Mouse (Mus musculus) T-helper 2 cell (primary cell): ENCODE data around the gene Snx18.

Source experiments
- in situ Hi-C: fragments of 300-600 bp; cut with MboI, MseI; formaldehyde crosslinking; loops from one replicate; pipeline ENCODE4 v1.15.1; 2025; ENCODE audit warnings: high pct_unique_total_duplicates

Snx18 gene

DNA sequence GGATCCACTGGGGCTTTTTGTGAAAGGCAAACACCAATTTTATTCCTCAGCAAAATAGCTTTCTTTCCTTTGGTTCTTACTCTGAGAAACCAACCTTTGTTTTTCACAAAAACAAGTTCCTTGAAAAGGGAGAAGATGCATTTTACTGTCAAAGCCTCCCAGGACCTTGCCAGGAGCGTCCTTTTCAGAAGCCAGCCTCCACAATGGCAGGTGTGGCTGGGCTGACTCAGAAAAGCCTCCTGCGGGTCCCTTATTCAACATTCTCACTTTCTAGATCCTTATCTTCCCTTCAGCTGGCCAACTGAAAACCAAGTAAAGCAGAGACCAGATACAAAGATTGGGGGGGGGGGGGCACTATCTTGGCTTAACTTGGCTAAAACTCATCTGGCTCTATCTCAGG, 48.8 kb downstream of the Snx18 start:
- in situ Hi-C loops: no loop called here

DNA sequence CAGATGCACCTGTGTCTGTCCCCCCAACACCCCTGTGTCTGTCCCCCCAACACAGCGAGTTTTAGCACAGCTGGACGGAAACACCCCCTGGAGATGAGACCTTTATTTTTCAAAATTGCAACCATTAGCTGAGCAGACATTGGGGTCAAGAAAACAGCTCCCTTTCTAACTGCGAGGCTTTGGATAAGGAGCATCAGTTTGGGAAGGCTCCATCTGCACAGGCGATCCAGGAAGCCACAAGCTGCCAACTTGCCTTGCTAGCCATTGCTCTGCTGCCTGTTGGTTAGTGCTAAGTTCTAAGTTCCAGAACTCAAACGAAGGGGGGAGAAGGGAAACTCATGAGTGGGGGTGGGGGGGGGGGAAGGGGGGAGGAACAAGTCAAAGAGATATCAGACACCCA, 51.4 kb downstream of the Snx18 start:
- in situ Hi-C loops: no loop called here

DNA sequence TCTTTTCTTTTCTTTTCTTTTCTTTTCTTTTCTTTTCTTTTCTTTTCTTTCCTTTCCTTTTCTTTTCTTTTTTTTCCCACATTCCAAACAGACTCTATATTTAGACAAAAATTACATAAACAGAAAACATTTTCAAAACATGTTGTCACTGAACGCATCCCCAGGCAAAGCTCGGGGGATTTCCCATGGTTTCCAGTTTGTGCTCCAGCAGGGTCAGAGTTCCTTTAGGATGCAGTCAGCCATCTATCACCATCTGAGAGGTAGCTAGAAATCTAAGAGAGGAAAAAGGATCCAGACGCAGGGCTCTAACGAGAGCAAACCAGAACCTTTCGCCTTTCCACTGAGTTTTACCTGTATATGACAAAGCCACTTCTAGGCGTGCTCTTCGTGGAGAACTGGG, 52.0 kb downstream of the Snx18 start:
- in situ Hi-C loops: no loop called here

DNA sequence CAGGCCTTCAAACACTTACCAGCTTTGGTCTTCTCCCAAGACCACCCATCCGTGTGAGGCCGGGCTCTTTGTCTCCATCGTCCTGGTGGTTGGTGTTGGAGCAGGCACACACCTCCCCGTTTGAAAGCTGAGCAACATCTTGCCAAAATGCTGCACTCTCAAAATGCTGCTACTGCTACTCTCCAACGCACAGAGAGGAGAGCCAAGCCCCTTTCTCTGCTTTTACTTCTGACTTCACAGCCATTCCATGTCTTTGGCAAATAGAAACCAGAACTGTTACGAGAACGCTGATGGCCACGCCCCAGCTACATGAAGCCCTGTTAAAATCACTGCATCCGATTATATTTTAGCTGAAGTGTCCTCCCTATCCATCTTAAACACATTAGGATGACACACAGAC, 58.7 kb downstream of the Snx18 start:
- in situ Hi-C loops: no loop called here

DNA sequence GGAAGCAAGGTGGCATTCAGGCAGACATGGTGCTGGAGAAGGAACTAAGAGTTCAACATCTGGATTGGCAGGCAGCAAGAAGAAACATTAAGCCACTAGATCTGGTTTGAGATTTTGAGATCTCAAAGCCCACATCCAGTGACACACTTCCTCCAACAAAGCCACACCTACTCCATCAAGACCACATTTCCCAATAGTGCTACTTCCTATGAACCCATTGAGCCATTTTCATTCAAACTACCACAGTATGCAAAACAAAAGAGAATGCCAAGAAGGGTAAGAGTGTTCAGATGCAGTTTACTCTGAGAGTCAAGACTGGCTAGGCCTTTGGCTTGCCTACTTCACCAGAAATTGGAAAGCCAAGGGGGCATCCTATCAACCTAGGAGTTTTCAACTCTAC, 61.8 kb downstream of the Snx18 start:
- in situ Hi-C loops: no loop called here

DNA sequence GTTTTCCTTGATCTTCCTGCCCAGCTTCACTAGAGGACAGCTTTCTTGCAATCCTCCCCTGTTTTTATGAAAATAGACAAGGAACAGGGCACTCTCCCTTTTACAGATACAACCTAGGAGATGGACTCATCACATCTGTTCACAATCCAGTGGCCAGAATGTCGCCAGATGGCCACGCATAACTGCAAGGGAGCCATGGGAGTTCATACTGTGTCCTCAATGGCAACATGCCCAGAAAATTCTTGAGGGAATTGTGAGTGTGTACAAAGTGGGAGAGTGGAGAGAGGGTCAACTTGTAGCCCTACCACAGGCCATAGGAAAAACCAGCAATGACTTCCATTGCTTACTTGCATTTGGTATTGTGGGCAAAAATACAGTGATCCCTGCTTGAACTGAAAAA, 63.1 kb downstream of the Snx18 start:
- in situ Hi-C loops: no loop called here

DNA sequence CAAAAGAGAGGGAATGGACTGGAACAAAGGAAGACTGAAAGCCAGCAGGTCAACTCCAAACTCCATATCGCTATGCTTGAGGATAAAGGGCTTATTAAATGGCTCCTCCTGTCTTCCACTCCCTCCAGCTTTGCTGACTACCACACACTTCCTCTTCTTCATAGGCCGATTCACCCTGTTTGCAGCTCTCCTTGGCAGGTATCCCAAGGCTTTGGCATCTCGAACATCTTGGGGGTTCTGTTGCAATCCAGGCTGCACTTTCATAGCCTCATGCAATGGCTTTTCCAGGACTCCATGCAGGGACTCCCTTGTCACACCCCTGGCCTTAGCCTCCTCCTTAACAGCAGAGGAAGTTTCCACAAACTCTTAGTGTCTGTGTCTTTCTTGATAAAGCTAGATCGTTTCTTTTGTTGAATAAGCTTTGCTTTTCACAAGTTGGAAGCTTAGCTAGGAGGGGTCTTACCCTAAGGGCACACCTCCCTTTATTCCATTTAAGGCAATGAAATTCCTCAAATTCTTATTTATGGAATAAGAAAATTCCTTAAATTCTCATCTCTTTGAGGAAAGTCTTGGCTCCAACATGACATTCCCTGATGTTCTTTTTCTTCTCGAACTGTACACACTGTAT, 64.6 kb downstream of the Snx18 start:
- in situ Hi-C loops: no loop called here

DNA sequence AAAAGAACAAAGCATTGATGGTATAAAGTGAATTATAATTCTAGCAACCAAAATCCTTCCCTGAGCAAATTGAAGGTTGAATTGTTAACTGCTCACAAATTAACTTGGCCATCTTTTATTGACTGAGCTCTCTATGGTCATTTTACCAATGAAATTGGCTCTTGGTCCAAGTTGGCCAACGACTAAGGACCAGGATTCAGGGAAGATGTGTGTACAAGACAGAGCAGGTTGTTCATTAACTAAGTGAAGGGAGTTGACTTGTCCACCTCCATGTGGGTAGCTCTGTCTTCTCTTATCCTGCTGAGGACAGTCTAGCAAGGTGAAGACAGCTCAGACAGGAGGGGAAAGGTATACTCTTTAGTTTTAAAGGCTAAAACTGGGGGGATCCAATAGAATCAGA, 66.0 kb downstream of the Snx18 start:
- in situ Hi-C loops: no loop called here

DNA sequence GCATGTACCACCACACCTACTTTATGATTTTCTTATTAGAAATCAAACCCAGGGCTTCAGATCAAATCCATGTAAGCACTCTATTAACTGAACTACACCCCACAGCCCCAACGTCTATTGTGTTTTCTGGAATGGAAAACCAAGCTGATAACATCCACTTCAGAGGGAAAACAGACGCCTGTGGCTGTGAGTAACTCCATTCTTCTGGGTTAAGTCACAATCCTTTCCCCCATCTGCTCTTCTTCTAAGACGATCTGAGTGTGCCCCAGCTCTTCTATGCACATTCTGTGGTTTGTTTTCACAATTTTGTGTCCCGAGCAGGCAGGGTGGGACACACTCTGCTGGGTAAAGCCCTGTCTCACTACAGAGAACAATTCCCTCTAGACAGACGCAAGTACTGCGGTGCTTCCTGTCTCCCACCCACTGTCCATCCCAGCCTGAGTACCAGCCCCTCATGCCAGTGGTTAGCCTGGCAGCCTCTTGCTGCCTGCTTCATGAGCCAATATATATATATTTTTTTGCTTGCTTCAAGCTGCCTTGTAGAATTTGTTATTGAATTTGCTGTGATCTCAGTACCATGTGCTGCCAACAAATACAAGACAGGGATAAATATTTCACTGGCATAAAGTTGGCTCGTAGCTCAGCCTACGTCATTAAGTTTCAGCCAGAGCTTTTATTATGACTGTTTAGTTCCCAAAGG, 67.3 kb downstream of the Snx18 start:
- in situ Hi-C loops: no loop called here

DNA sequence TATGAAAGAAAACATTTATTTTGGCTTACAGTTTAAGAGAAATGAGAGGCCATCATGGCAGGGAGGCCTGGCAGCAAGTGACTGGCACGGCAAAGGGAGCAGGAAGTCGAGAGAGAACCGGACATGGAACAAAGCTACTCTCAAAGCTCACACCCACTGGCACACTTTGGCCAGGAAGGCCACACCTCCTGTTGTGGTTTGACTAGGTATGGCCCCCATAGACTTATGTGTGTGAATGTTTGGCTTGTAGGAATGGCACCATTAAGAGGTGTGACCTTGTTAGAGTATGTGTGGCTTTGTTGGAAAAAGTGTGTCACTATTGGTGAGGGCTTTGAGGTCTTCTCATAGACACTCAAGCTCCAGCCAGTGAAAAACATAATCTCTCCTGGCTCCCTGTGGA, 69.3 kb downstream of the Snx18 start:
- in situ Hi-C loops: no loop called here

DNA sequence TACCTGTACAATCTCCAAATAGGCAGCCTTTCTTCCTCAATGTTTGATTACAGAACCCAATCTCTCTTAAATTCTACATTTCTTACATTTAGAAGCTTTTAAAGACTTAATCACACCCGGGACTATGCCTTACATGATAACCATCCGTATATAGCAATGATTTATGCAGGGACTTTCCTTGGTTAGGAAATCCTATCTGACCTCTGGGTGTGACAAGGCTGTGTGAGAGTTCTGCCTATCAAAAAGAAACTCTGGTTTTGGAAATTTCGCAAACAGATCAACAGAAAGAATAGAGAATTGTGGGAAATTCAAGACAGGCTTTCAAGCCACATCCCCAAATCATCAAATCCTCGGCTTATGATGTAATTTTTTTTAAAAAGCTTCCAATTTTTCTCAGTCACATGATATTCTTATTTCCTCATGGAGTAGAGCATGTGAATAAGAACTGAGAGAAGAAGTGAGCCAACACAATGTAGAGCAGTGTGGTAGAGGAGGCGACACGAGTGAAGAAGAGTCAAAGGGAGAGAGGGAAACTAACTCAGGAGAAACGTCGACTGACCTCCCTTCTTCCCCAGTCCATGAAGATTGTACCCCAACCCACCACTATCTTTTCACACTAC, 70.4 kb downstream of the Snx18 start:
- in situ Hi-C loops: no loop called here

DNA sequence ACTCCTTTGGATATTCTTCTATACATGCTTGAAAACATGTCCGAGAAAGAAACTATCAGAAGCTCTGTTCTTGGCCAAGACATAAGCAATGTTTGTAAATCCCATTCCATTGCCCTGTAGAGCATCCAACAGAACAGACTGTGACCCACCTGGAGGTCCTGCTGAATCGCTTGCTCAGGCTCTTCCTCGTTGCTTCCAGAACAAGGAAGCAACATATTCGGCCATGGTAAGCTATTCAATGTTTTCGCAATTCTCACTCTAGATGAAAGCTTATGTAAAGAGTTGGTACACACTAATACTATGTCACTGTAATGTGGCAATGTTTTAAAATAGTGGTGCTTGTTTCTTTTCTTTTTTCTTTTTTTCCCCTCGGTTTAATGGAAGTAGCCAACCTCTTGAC, 76.0 kb downstream of the Snx18 start:
- in situ Hi-C loops: no loop called here
